Mouse (Mus musculus) heart, embryonic 14.5 days (tissue): ENCODE measurements around the gene Dip2b. TPM values are rescaled to one million over a fixed set of nuclear protein-coding genes. Genes with fewer than 3 reads are reported as not detected.

ENCODE experiments used
- ATAC-seq: fragments of 200-750 bp; cut with Nextera tagmentation; 2 replicates; pipeline ENCODE4 v1.8.0; 2017; ENCODE audit warnings: low read depth, moderate TSS enrichment; ENCODE audit not compliant: insufficient number of reproducible peaks, insufficient read depth, low FRiP score
- H3K27ac ChIP-seq, 2 experiments: fragments of 200-500 bp in 1 of 2; fragments of 300-500 bp in 1 of 2; sonication (generic) in 1 of 2; replicated peaks in 1 of 2; 2 replicates each; pipeline ENCODE4 v1.5.1; 2012 to 2014; ENCODE audit warnings: low read depth in 2 of 2, low read length in 2 of 2, control low read depth in 1 of 2, mild to moderate bottlenecking in 1 of 2, mixed read lengths in 1 of 2; ENCODE audit not compliant: control insufficient read depth in 1 of 2, insufficient read depth in 1 of 2
- H3K27me3 ChIP-seq: fragments of 300-500 bp; sonication (generic); 2 replicates; pipeline ENCODE4 v1.6.1; 2014; ENCODE audit warnings: mild to moderate bottlenecking, low read length, control low read depth; ENCODE audit not compliant: control insufficient read depth, insufficient read depth
- H3K36me3 ChIP-seq: fragments of 300-500 bp; sonication (generic); 2 replicates; pipeline ENCODE4 v1.6.1; 2014; ENCODE audit warnings: mild to moderate bottlenecking, control low read depth, low read length, mixed read lengths; ENCODE audit not compliant: control insufficient read depth, insufficient read depth
- H3K4me1 ChIP-seq, 2 experiments: fragments of 200-500 bp in 1 of 2; fragments of 300-500 bp in 1 of 2; sonication (generic) in 1 of 2; 2 replicates each; pipeline ENCODE4 v1.6.1; 2012 to 2014; ENCODE audit warnings: low read length in 2 of 2, control low read depth in 1 of 2, mixed read lengths in 1 of 2; ENCODE audit not compliant: control insufficient read depth in 2 of 2, insufficient read depth in 2 of 2
- H3K4me2 ChIP-seq: fragments of 300-500 bp; sonication (generic); 2 replicates; pipeline ENCODE4 v1.6.1; 2014; ENCODE audit warnings: mild to moderate bottlenecking, low read length
- H3K4me3 ChIP-seq, 2 experiments: fragments of 200-500 bp in 1 of 2; fragments of 300-500 bp in 1 of 2; sonication (generic) in 1 of 2; 2 replicates each; pipeline ENCODE4 v1.5.1; 2012 to 2014; ENCODE audit warnings: low read length in 2 of 2, mild to moderate bottlenecking in 2 of 2, control low read depth in 1 of 2, low read depth in 1 of 2, moderate library complexity in 1 of 2; ENCODE audit not compliant: control insufficient read depth in 1 of 2, insufficient read depth in 1 of 2
- H3K9ac ChIP-seq: fragments of 300-500 bp; sonication (generic); 2 replicates; pipeline ENCODE4 v1.6.1; 2014; ENCODE audit warnings: mild to moderate bottlenecking, low read length
- H3K9me3 ChIP-seq: fragments of 300-500 bp; sonication (generic); 2 replicates; pipeline ENCODE4 v1.6.1; 2016; ENCODE audit warnings: low read length, control low read depth; ENCODE audit not compliant: control insufficient read depth
- WGBS: fragments of 180-500 bp; shearing (Covaris S2); extraction: QIAGEN DNeasy Blood & Tissue Kit; methylation state at CpG from one replicate; pipeline ENCODE4 v1.1.7; 2014; 5-methylcytosine and 5-hydroxymethylcytosine counted together
- polyA plus RNA-seq: library from polyadenylated mRNA; unstranded; fragments of >200 nt; fragmentation: Nextera tagmentation; extraction: Ambion mirVana; gene quantifications from 2 replicates; pipeline ENCODE4 v1.2.1, GENCODE M21; 2014

Gene Dip2b
- polyA plus RNA-seq, 1 experiment from 2014 or later, result 20.2 TPM

DNA sequence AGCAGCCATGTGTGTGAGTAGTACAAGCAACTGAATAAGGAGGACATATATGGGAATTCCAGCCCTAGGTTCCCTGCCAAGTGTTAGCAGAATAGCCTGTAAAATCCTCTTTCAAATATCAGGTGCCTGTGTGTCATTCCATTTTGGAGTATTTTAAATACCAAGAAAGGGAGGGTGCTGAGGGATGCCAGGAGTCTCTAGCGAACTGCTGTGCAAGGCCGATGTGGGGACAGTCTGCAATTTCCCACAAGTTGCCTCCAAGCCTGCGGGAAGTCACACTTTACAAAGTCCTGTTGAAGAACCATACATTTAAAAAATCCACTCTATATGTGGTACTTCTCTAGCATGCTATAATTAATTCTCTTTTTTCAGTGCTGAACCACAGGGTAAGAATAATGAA lies 77.0 kb downstream of the Dip2b start:
- Histone ChIP-seq H3K4me3 (no peak overlapping the region), H3K4me1 (peaks cover 23 to 35% of the 10 kb centered on the region in 2 experiments), H3K27me3 (no peaks in the 10 kb centered on the region), H3K9me3 (no peaks in the 10 kb centered on the region), H3K27ac (no peak overlapping the region), H3K36me3 (peaks cover 30% of the 10 kb centered on the region), H3K4me2 (no peak overlapping the region), H3K9ac (no peak overlapping the region)
- WGBS, result 91% methylated on average over 3 of the region's 3 CpGs
- no peak for ATAC-seq

DNA sequence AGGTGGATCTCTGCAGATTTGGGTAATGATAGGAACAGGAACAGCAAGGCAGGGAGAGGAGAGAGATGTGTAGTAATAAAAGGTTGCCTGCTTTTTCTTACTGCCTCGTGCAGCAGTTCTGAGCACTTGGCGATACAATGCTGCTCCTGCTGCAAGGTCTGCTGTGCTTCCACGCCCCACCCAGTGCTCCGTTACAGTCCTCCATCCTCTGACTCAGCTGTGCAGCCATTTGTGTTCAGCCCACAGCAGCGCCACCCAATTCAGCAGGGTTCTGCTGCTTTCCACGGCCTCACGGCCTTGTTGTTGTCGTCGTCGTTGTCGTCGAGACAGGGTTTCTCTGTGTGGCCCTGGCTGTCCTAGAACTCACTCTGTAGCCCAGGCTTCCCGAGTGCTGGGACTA lies 77.9 kb downstream of the Dip2b start:
- no peak overlapping the region for H3K27ac ChIP-seq
- no peak overlapping the region for H3K4me3 ChIP-seq
- 90% methylated on average over 13 of the region's 13 CpGs for WGBS
- no peak for ATAC-seq
- H3K4me2 ChIP-seq, result no peak overlapping the region
- no peak overlapping the region for H3K9ac ChIP-seq
- peaks cover 30% of the 10 kb centered on the region for H3K36me3 ChIP-seq
- no peaks in the 10 kb centered on the region for H3K27me3 ChIP-seq
- peaks cover 28 to 42% of the 10 kb centered on the region in 2 experiments for H3K4me1 ChIP-seq
- no peaks in the 10 kb centered on the region for H3K9me3 ChIP-seq

- ATAC-seq, result no peak
- Histone ChIP-seq H3K4me2 (no peak overlapping the region), H3K9ac (no peak overlapping the region), H3K36me3 (peaks cover 30% of the 10 kb centered on the region), H3K9me3 (no peaks in the 10 kb centered on the region), H3K4me3 (no peak overlapping the region), H3K27me3 (no peaks in the 10 kb centered on the region), H3K27ac (no peak overlapping the region), H3K4me1 (peaks cover 17 to 37% of the 10 kb centered on the region in 2 experiments)
- WGBS, result 81% methylated on average over 6 of the region's 6 CpGs
Measured at GRCm38 (mm10) chr15:100119225-100119788, 80.8 kb downstream of the Dip2b start.

DNA sequence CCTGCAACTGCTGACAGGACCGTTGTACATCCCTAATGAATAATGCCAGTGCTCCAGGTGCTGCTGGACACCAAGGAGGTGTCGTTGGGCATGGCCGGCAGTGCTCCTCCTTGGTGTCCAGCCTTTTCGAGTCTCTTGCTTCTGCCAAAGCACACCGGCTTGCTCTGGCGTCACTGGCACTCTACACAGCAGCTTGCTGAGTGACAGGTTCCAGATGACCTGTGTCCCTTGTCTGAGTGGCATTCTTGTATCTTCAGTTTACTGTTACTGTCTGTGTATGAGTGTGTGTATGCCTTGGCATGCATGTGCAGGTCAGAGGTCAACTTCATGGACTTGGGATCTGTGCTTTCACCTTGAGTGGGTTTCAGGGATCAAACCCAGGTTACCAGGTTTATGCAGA lies 83.0 kb downstream of the Dip2b start:
- Histone ChIP-seq H3K27ac (peak overlapping the region; percentile 54 to 68), H3K27me3 (no peaks in the 10 kb centered on the region), H3K9me3 (no peaks in the 10 kb centered on the region), H3K4me1 (peaks cover 25 to 50% of the 10 kb centered on the region in 2 experiments), H3K36me3 (peaks cover 21% of the 10 kb centered on the region), H3K4me2 (peak overlapping the region; percentile 41), H3K9ac (peak overlapping the region; percentile 39), H3K4me3 (no peak overlapping the region)
- 33% methylated on average over 6 of the region's 6 CpGs for WGBS
- peak; percentile 65; the same call in 1 of the 2 replicates for ATAC-seq

- Histone ChIP-seq H3K27me3 (no peaks in the 10 kb centered on the region), H3K27ac (no peak overlapping the region; a peak in 1 of 4 replicates), H3K4me1 (peaks cover 27 to 53% of the 10 kb centered on the region in 2 experiments), H3K36me3 (peaks cover 3% of the 10 kb centered on the region; the same call in 1 of the 2 replicates), H3K9me3 (no peaks in the 10 kb centered on the region), H3K4me3 (no peak overlapping the region), H3K4me2 (no peak overlapping the region), H3K9ac (no peak overlapping the region)
- WGBS, result 63% methylated on average over 5 of the region's 5 CpGs
- no peak for ATAC-seq
Measured at GRCm38 (mm10) chr15:100123867-100124266, 85.4 kb downstream of the Dip2b start.

GRCm38 (mm10) chr15:100125245-100125644 lies 86.8 kb downstream of the Dip2b start:
- Histone ChIP-seq H3K36me3 (no peaks in the 10 kb centered on the region), H3K27me3 (no peaks in the 10 kb centered on the region), H3K27ac (peak overlapping the region; percentile 8 to 51; a peak in 3 of 4 replicates), H3K4me1 (peaks cover 27 to 58% of the 10 kb centered on the region in 2 experiments), H3K4me2 (no peak overlapping the region), H3K9ac (no peak overlapping the region), H3K4me3 (no peak overlapping the region), H3K9me3 (no peaks in the 10 kb centered on the region)
- 70% methylated on average over 6 of the region's 6 CpGs for WGBS
- no peak for ATAC-seq

DNA sequence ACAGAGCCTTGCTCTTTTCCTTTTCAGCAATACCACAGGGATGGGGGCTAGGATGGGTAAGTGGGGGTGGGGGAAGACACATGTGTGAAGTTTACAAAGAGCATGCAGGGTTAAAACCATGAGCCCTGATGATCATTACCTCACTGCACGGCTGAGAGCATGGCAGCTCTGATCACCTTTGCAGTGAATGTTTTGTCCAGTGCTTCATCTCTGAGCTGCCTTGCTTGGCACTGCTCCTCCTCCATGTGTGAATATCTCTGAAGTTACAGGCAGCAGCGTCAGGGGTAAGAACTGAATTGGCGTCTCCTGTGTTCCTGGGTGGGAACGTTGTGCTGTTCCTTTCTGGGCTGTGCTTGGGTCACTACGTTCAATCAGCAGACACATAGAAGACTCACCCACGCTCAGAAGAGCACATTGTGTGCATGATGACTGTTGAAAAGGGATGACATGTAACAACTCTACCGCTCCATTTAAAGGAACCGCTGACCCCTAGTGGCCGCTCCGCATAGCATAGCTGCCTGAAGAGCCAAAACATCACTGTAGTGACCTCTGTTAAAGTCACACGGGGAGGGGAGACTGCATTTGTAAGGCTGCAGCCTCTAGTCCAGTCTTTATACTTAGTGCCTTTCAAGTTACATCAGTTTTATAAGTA lies 88.1 kb downstream of the Dip2b start:
- WGBS, result 4% methylated on average over 11 of the region's 11 CpGs
- Histone ChIP-seq H3K9me3 (no peaks in the 10 kb centered on the region), H3K9ac (no peak overlapping the region), H3K4me3 (no peak overlapping the region), H3K27ac (peak overlapping the region; percentile 51; a peak in 3 of 4 replicates), H3K4me1 (peaks cover 19 to 46% of the 10 kb centered on the region in 2 experiments), H3K36me3 (no peaks in the 10 kb centered on the region), H3K4me2 (peak overlapping the region; percentile 40), H3K27me3 (no peaks in the 10 kb centered on the region)
- ATAC-seq, result peak; percentile 66
